Mouse (Mus musculus): ENCODE results near the gene Cenpp.

Gene Cenpp

GRCm38 (mm10) chr13:49460692-49461414 lies 191.7 kb downstream of the Cenpp start:
- no peak for DNase-seq (ENCODE audit: low spot score)

- DNase-seq (ENCODE audit: low spot score): no peak
Observed at GRCm38 (mm10) chr13:49460276-49460675, 192.3 kb downstream of the Cenpp start.

GRCm38 (mm10) chr13:49449318-49449749 lies 203.3 kb downstream of the Cenpp start:
- peak; percentile 92 for DNase-seq (ENCODE audit: low spot score)

- DNase-seq (ENCODE audit: low spot score): no peak
Observed at GRCm38 (mm10) chr13:49444451-49444850, 208.1 kb downstream of the Cenpp start.

- DNase-seq (ENCODE audit: low spot score): no peak
Observed at GRCm38 (mm10) chr13:49436170-49436569, 216.4 kb downstream of the Cenpp start.

GRCm38 (mm10) chr13:49435745-49436144 lies 216.8 kb downstream of the Cenpp start:
- DNase-seq (ENCODE audit: low spot score): no peak

- no peak for DNase-seq (ENCODE audit: low spot score)
Observed at GRCm38 (mm10) chr13:49433268-49434029, 219.1 kb downstream of the Cenpp start.

GRCm38 (mm10) chr13:49430529-49430928 lies 222.1 kb downstream of the Cenpp start:
- DNase-seq (ENCODE audit: low spot score): no peak

- DNase-seq (ENCODE audit: low spot score): no peak
Observed at GRCm38 (mm10) chr13:49428042-49428675, 224.4 kb downstream of the Cenpp start.

GRCm38 (mm10) chr13:49426736-49427135 lies 225.8 kb downstream of the Cenpp start:
- no peak for DNase-seq (ENCODE audit: low spot score)

GRCm38 (mm10) chr13:49421959-49422358 lies 230.6 kb downstream of the Cenpp start:
- DNase-seq (ENCODE audit: low spot score): no peak

- no peak for DNase-seq (ENCODE audit: low spot score)
Observed at GRCm38 (mm10) chr13:49421606-49421917, 231.0 kb downstream of the Cenpp start.

GRCm38 (mm10) chr13:49420754-49421605 lies 231.6 kb downstream of the Cenpp start, which contains the start of gene Ippk:
Gene Ippk, plus strand, starts transcription at chr13:49421249.
- peak; percentile 98 for DNase-seq (ENCODE audit: low spot score)

Measured in testis, postnatal 10 days (tissue).